Mouse (Mus musculus) kidney, postnatal 4 days (tissue): ENCODE data around the gene Mrpl54.
"Not testable (repeated sequence)": the region's sequence is repeated elsewhere in the genome, so short reads cannot be mapped to it uniquely, and the experiment has no call there.

Source experiments
- DNase-seq, 2 experiments: peaks; one replicate each; pipeline ENCODE4 v3.0.0; 2021; ENCODE audit warnings: mixed read lengths in 2 of 2

Gene Mrpl54

DNA sequence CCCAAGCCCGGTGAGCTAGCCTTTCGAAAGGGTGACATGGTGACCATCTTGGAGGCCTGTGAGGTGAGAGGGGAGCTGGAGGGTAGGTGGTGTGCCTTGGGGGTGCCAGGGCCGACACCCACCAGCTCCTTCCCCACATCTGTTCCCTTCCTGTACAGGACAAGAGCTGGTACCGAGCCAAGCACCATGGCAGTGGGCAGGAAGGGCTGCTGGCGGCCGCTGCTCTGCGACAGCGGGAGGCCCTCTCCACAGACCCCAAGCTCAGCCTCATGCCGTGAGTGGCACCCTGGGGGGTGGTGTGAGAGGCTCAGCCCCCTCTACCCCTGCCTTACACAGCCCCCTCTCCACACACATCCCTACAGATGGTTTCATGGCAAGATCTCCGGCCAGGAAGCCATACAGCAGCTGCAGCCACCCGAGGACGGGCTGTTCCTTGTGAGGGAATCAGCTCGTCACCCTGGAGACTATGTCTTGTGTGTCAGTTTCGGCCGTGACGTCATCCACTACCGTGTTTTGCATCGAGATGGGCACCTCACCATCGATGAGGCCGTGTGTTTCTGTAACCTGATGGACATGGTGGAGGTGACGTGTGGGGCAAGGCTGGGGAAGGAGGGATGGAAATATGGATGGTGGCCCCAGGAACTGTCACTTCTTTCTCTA, 7.4 kb downstream of the Mrpl54 start:
- DNase-seq, result no peak

- DNase-seq, result peak; percentile 30 to 54
These were observed 9.3 kb downstream of the Mrpl54 start for GRCm38 (mm10) chr10:81257158-81258039.

GRCm38 (mm10) chr10:81254886-81255285, 11.8 kb downstream of the Mrpl54 start:
- no peak for DNase-seq

- DNase-seq, result peak; percentile 73 to 78
These were observed 14.0 kb downstream of the Mrpl54 start, which contains the start of gene Matk for GRCm38 (mm10) chr10:81252424-81253419. Matk (plus strand) TSS chr10:81252935.

GRCm38 (mm10) chr10:81249442-81249841, 17.3 kb downstream of the Mrpl54 start:
- DNase-seq, result no peak

DNA sequence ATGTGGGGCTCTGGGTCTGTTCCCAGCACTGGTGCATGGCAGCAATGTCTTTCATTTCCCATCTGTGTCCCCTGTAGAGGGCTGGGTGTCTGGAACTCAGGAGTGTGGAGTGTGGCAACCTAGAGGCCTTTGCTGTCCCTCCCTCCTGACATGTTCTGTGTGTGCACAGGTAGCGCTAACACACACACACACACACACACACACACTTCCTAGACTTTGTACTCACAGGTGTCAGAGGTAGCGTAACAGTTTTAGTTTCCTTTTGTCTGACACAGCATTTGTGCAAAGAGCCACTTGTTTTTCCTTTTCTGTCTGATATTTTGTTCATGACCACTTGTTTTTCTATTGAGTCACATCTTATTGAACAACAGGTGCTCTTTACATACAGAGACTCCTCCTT, 18.9 kb downstream of the Mrpl54 start:
- no peak for DNase-seq

GRCm38 (mm10) chr10:81245166-81245565, 21.6 kb downstream of the Mrpl54 start:
- DNase-seq, result no peak

GRCm38 (mm10) chr10:81244595-81244994, 22.1 kb downstream of the Mrpl54 start:
- DNase-seq, result peak; percentile 89 to 90

DNA sequence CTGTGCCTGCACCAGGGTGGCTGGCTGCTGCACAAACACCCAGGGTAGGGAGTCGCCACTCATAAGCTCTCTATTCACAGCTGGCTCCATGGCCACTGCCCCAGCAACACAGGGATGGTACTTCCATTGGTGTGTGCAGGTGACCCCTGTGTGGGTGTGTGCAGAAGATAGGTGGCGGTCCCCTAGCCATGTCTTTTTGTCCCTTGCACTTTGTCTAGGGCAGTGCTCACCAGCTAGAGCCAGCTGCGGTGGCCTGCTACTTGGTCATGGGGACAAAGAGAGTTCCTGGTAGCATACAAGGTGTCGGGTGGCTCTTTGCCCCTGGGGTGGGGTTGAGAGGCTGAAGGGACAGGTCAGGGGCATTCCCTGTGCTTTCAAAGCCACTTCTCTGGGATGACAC, 22.6 kb downstream of the Mrpl54 start:
- no peak for DNase-seq

- no peak for DNase-seq
These were observed 24.7 kb downstream of the Mrpl54 start for GRCm38 (mm10) chr10:81242021-81242420.

GRCm38 (mm10) chr10:81240876-81241275, 25.9 kb downstream of the Mrpl54 start:
- peak; percentile 75 to 79 for DNase-seq

GRCm38 (mm10) chr10:81238618-81239017, 28.1 kb downstream of the Mrpl54 start:
- no peak for DNase-seq

DNA sequence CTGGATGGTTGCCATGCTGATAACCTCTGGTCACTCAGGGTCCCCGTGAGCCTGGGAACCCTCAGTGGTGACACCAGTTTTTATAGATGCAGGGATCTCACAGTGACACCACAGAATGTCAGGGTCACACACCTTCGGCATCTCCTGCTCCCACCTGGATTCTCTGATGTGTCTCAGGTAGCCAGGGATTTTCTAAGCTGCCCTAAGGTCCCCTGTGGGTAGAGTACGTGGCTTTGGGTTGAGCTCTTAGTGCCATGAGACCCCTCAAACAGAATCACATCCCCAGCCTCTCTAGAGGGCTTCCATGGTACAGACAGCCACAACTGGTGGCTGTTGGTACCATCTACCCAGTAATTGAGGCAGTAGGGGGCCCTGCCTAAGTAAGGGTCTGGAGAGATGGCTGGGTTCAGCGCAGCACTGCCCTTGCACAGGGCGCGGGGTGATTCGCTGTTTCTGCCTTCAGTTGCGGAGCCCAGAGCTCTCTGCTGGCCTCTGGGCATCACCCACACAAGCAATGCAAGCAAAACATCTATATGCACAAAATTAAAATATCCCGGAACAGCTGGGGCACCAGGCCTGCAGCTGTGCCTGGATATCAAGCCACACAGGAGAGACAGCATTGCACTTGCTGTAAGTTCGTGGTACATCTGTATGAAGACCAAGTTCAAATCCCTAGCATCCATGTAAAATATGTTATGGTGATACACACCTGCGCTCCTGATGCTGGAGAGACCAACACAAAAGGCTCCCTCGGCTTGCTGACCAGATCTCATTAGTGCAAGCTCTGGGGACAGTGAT, 30.1 kb downstream of the Mrpl54 start:
- no peak for DNase-seq

DNA sequence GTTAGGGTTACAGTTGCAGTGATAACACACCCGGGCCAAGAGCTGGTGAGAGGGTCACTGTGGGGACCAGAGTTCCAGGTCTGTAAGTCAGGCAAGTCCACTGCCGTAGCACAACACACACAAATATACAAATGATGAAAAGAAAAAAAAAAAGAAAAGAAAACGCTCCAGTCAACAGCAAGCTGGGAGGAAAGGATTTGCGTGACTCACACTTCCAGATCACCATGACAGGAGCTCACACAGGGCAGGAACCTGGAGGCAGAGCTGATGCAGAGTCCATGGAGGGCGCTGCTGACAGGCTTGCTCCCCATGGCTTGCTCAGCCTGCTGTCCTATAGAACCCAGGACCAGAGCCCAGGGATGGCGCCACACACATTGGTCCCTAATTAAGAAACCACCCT, 32.5 kb downstream of the Mrpl54 start:
- DNase-seq, result no peak

DNA sequence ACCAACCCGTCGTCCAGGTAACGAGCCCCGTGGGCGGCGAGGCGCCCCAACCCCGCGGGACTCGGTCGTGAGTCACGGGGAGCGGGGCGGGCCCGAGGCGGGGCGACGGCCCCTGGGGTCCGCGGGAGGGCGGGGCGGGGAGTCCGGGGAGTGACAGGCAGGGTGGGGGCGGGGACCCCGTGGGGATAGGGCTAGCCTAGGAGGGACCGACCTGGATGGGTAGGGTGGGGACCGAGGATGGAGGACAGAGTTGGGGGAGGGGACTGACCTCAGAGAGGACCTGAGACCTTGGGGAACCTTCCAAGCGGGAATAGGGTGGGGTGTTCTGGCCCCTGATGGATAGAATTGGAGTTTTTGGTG, 33.5 kb downstream of the Mrpl54 start:
- DNase-seq, result no peak

GRCm38 (mm10) chr10:81232580-81233225, 34.0 kb downstream of the Mrpl54 start, which contains the start of gene Zfr2:
Zfr2 (plus strand) TSS chr10:81233155.
- DNase-seq, result peak; percentile 95 to 97

DNA sequence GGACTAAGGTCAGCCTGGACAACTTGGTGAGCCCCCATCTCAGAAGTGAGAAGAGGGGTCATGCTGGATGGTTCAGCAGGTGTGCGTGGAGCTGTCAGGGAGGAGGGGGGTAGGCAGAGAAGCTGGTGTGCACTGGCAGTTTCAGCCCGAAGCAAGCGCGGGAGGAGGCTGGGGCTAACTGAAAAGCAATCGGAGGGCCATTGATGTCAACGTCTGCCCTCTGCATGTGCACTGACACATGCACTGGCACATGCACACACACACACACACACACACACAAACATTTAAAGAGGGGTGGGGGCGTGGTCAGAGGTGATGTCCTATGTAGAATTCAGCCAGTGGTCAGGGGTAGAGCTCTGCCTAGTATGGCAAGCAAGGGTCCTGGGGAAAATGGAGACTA, 35.3 kb downstream of the Mrpl54 start:
- no peak for DNase-seq

DNA sequence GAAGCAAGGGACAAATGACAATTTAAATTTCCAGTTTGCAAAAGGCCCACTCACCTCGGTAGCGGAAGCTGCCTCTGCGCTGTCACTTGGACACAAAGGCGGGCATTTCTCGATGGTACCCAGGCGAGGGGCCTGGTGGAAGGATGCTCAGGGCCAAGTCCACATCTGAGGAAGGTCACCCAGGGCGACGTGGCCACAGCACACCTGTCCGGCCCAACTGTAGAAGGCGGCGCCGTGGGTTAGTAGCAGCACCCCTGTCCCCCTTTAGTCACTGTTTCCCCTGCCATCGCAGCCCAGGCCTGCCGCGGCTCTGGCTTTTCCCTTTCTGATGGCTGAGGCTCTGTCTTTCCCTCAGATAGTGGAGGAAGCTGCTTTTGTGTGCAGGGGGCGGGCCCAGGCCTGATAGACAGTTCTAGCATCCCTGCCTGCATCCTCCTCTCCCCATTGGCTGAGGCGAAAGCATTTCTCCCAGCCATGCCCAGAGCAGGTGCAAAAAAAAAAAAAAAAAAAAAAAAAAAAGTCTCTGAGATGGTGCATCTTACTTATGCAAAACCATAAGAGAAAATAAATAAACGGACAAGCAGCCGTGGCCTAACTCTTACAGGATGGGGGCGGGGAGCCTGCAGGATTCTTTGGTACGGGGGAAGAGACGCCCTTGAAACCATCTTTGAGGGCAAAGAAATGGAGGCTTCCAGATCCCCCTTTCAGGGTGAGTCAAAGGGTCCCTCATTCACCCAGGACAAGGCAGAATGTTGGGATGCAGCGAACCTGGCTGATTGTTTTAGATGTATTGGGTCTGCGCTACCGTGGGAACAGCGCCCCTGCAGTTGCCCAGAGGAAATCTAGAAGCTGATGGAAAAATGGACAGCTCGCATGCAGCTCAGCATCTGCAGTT, 36.0 kb downstream of the Mrpl54 start, which contains the start of gene Atcay:
TSS of gene Atcay (minus strand) at position 396 of the 895 bp plus-strand sequence.
- peak; percentile 57 to 61 for DNase-seq

DNA sequence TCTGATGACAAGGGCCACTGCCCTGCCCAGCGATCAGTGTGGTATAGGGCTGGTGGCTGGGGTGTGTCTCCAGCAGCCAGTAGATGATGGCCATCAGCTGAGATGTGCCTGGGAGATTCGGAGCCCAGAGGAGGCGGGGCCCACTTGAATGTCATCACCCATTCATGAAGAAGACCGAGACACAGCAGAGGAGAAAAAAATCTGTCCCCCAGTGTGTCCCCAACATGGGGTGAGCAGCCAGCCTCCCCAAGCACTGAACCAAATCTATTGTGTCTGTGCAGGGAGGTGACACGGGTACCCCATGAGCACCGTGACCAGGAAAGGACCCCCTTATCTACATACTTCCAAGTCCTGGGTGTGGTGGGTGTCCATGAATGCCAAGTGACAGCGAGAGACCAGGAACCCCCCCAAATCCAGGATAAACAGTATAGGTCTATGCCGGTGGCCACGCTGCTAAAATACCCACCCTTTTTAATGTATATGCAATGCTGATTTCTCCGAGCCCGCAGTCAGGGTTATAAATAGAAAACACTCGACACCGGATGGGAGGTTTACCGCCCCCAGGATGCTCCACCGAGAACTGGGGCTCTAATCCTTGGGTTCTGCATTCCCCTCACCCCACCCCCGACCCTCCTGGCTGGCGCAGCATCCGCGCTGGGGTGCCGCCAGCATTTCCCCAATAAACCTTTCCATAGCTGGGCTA, 36.8 kb downstream of the Mrpl54 start:
- no peak for DNase-seq

DNA sequence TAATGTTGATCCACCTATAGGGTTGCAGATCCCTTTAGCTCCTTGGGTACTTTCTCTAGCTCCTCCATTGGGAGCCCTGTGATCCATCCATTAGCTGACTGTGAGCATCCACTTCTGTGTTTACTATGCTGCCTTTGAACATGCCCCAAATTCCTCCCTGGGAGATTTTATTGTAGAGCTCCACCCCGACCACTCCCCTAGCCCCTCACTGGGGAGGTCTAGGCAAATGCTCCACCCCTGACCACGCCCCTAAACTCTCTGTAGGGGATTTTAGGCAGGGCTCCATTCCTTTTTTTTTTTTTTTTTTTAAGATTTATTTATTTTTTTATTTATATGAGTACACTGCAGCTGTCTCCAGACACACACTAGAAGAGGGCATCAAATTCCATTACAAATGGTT, 43.0 kb downstream of the Mrpl54 start:
- DNase-seq, result not testable (repeated sequence)
